Mouse (Mus musculus) gastrocnemius, postnatal 10 days (tissue): ENCODE data around the gene Vsig1. TPM values are rescaled to one million over a fixed set of nuclear protein-coding genes. Genes with fewer than 3 reads are reported as not detected.

Experiments
- DNase-seq: peaks from one replicate; pipeline ENCODE4 v3.0.0; 2021; ENCODE audit warnings: mixed read lengths
- long read RNA-seq, 2 experiments: library from polyadenylated mRNA; stranded (forward); transcript quantifications; one replicate each; pipeline ENCODE4 v2.0.0; 2021
- total RNA-seq, 2 experiments: library from RNA; stranded (reverse); gene quantifications; 2 replicates each; pipeline ENCODE4 v1.2.3; 2021

Vsig1 gene
- under 1 TPM in 1 of 2 experiments, not detected in 1; 0.09 TPM for total RNA-seq
- long read RNA-seq, experiment 1 = 0 reads
- long read RNA-seq, experiment 2 = 0 reads

DNA sequence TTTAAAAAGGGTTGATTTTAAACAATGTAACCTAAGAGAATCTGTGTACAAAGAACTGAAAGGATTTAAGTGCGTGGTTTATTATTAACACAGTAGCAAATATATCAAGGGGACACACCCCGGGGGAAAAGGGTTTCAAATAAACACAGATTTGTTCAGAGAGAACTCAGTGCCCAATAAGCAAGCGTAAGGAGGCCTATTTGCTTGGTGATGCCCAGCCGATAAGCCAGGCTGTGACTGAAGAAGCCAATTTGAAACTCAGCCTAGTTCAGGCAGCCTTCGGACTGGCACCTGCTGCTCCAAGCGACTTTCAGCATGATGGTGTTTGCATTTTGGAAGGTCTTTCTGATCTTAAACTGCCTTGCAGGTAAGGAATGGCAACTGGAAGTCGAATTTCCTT is at the start of gene Vsig1:
Vsig1 (plus strand) TSS at position 249 of the 400 bp plus-strand sequence.
- DNase-seq = no peak

DNA sequence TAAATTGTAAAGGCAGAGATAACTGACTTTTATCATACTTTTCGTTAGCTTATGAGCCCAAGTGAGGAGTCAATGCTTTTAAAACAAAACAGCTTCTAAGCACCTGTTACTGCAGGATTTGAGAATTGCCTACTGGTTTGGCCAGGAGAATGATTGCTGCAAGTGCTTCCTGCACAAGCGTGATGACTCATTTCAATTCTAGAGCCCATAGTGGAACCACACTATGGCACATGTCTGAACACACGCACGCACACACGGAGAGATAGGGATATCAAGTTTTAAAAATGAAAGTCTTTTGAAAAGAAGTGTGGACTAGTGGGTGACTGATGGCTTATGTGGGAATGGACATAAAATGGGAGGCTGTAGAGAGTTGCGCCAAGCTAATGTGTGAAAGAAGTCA is 44.6 kb upstream of the Vsig1 start:
- no peak for DNase-seq

DNA sequence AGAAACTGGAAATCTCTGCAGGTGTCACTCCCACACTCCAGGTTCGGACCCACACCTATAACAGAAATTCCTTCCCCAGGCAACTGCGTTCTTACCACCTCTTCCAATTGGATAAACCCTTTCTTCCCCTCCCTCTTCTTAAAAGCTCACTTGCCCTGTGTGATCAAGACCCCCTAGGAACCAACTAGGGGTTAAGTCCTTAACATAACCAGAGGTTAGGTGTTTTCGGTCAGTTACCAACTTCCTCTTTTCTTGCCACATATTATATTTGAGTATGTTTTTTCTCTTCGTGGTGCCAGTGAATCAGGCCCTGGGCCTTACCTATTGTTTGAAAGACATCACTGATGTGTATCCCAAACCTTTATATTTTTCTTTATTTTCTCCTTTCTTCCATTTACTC is 44.0 kb upstream of the Vsig1 start:
- DNase-seq = no peak

DNA sequence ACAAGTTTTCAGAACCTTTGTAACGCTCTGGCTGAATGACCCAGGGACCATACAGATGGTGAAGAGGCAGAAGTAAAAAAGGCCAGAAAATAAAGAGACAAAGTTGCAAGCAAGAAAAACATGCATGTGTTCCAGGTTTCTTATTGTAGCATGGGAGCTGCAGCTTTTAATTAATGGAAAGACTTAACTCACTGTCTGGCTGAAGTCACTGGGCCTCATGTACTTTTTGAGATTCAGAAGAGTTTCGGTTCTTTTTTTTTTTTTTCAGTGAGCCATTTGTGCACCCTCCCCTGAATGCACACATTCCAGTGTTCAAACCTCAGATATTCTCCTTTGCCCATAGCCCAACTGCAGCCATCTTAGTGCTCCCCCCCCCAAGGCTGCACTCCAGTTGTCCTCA is 20.2 kb upstream of the Vsig1 start:
- no peak for DNase-seq

DNA sequence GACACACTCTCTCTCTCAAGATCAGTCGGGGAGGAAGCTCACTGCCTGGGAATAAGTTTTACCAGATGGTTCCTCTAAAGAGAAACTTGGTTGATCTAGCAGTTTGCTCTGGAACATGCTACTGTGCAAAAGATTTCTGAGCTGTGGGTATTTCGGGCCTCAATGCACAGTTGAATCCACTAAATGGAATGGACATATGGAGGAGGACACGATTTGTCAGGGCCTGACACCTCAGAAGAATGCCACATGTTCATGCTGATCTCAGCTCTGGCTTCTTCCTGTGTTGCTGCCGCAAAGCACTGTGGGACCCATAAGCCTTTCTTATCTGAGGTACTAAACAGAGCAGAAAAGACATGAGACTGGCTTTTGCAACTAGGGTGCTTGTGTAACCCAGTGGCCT is 15.6 kb upstream of the Vsig1 start:
- no peak for DNase-seq

DNA sequence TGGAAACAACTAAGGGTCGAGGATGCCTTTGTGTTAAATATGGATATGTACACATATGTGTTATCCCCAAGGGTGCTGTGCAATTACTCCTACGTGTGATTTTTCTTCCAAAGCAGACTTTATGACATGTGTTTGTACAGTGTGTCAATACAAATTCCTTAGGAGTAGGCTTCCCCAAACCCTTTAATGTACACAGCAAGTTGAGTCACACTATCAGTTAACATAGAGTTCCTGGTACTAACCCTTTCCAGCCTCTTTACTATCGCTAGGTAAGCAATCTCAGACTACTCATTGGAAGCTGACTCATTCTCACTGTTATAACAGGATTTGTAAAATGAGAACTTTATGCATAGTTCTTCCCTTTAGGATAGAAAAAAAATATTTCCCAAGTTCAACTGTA is 3.9 kb upstream of the Vsig1 start:
- no peak for DNase-seq

DNA sequence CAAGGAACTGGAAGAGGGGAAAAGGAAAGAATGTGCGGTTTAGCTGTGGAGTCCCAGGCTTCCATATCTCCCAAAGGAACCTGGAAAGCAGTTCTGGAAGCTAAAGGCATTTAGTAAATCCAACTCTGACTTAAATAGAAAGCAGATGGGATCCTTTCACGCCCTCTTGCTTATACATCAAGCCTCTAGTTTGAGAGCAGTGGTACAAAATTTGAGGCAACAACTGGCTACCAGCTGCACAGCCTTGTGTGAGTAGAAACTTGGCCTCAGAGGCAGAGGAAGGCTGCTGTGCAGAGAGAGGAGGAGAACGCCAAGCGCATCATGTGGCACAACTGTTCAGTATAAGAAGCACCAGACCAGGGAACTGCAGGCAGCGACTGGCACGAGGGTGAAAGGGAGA is 13.9 kb downstream of the Vsig1 start:
- no peak for DNase-seq

DNA sequence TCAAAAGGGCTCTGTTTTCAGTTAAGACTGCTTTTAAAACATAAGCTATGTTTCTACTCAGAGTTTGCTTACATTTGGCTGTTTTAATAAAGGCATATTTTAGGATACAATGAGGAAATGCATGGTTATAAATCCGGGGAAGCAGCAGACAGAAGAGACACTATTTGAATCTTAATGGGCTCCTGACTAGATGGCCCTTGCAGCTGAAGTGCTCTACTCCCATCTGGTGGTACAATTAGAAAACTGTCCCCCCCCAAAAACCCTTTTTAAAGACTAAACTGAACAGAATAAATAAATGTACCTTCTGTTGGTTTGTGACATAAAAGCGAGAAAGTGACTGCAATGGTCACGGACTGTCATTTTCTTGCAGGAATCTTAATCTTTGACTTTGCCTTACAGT is 24.7 kb downstream of the Vsig1 start:
- no peak for DNase-seq

DNA sequence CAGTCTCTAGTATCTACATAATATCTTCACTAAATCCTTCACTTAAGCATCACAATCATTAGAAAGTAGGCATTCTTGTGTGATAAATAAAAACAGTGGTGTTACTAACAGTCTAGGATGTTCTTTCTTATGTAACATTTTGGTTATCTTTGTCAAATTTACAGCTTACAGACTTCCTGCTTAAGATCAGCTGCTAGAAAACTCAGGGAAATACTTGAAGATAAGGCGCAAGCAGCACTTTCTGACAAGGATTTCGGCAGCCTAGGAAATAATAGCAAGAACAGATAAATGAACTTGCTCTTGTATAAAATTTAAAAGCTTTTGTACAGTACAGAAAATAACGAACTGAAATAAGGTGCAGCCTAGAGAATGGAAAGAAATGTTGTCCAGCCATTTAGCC is 25.9 kb downstream of the Vsig1 start:
- DNase-seq = no peak

DNA sequence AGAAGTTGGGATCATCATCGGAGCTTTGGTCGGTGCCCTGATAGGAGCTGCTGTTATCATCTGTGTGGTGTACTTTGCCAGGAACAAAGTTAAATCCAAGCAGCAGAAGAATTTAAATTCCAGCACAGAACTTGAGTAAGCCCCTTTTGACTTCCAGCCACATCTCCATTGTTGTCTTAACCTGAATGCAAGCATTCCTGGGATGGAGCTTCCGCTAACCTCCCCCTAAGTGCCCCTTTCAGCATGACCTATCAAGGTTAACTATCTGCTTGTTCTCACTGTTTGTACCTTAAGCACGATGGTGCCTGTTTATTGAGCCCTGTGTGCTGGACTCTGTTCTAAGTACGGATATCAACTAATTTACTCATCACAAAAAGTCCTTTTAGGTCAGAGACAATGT is 28.9 kb downstream of the Vsig1 start:
- no peak for DNase-seq

DNA sequence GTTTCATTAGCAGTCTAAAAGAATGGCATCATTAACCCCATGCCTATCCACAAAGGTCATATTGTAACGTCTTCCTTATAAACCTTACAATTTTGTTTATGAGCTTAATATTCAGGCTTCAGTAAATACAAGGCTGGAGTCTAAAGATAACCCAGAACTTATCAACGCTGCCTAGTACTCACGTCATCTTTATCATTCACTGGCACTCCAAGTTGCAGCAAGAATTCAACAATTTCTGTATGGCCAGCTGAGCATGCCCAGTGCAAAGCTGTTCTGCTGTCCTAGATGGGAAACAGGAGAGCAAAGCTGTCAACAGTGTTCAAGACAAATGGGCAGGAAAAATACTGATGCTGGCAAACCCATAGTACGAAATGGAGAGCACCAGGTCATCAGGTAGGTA is 46.2 kb downstream of the Vsig1 start:
- no peak for DNase-seq

DNA sequence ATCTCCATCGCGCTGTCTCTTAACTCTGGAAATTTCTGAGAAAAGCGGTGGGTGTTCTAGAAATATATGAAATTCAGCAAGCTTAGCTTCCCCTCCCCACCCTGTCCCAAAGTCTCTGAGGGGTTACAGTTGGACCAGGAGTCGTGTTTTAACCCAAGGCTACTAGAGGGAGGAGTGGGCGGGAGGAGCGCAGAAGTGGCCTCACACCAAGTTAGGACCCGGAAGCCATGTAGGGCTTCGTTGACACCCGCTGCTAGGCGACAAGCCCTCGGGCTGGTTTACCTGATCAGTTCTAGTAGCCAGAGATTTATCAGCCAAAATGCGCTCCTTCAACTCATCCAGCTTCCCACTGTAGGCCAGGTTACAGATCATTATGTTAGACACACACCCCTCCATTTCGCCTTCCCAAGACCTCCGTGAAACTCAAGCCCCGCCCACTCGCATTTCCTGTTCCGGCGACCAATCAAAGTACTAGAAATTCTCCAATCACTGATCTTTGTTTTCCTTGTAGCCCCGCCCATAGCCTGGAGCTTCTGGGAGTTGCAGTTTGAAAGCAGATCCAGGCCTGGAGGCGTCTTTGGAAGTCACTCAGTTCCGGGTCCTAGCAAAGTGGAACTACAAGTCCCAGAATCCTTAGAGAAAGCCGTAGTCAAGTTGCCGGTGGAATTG is 49.0 kb downstream of the Vsig1 start, which contains the start of the genes Psmd10 and Atg4a:
Psmd10 (minus strand) TSS at position 457 of the 669 bp plus-strand sequence.
Atg4a (plus strand) TSS at position 636 of the 669 bp plus-strand sequence.
- DNase-seq = peak; percentile 80

DNA sequence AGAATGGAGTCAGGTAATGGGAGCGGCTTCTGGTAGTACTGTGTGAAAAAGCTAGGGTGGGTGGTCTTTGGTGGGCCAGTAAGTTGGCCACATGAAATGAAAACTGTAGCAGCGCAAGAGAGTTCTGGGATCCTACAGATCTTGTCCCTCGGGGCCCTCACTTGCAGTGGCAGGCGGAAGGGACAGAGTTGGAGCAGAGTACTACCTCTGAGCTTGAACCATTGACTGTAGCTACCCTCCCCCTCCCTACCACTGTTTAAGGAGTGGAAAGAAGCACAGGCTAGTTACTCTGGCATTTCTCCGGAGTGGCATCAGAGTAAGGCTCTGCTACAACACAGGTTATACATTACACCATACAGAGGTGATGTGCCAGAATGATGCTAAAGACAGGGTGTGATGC is 49.6 kb downstream of the Vsig1 start:
- DNase-seq = no peak

DNA sequence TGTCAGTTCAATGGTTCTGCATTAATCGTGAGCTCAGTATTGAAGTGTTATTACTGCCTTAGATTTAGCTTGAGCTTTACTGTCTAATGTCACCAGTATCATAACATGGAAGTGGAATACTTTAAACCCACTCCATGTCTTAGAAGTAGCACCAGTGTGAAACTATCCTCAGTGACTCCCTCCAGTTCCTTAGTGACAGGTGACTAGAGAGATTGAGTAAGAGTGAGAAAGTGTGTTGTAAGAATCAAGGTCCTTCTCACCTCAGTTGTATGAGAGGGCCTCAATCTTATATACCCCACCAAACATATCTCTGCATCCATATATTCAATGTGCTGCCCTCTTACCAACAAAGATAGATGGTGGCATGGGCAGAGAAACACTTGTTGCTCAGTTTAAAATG is 71.5 kb downstream of the Vsig1 start:
- no peak for DNase-seq

DNA sequence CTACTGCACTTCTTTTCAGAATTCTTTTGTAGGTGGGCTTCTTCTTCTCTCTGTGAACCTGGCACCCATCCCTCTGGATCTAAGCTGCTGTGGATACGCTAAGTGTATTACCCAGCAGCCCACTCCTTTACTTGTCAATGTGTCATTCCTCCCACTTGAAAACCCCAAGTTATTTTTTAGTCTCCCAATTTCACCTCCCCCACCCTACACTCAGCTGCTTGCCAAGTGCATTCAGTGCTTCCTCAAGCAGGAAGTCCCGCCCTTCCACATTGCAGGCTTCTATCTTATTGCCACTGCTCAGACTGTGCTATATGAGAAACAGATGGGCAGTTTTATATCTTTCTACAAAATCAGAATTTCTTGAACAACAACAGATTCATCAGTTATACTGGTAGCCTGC is 72.1 kb downstream of the Vsig1 start:
- no peak for DNase-seq

DNA sequence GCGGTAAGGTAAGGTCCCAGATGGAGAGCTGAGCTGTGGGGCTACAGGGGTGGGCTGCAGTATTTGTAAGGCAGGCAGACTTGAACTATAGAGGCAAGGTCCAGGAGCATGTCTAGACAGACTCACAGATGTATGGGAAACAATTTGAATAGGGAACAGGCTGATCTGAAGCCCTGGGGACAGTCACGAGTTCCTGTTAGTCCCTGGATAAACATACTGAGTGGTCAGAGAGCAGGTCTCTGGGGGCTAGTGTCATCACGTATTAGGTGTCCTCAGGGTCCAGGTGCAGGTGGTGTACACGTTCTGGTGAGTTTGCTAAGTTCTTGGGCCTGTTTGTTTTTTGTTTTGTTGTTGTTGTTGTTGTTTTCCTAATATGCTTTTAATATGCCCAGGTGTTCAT is 72.8 kb downstream of the Vsig1 start:
- no peak for DNase-seq

DNA sequence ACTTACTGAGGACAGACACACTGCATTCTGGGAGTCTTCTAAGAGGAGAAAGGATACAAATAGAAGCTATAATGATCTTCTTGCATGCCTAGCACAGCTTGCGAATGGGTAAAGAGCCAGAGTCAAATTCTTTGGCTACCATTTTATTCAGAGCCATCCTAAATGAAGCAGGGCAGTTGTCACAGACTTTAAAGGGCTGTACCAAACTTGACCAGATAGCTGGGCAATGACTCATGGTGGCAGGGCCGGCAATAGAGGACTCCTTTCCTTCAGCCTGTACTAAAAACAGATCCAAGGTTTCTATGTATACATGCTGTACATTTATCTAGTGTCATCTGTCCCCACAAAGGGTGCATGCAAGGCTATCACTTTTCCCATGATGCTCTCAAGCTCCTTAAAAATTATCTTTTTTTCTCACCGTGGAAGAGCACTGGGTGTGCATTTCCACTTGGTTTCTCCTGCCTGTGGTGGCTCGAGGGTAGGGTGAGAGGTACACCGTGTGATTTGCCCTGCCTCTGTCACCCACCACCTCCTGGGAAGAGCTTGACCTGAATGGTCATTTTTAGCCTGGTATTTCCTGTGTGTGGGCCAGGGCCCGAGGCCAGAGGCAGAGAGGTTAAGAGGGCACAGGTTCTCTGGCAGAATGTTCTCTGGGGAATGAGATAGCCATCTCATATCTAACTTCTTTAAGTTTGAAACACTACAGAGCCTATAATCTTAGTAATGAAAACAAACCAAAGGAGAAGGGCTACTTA is 76.0 kb downstream of the Vsig1 start:
- DNase-seq = no peak

DNA sequence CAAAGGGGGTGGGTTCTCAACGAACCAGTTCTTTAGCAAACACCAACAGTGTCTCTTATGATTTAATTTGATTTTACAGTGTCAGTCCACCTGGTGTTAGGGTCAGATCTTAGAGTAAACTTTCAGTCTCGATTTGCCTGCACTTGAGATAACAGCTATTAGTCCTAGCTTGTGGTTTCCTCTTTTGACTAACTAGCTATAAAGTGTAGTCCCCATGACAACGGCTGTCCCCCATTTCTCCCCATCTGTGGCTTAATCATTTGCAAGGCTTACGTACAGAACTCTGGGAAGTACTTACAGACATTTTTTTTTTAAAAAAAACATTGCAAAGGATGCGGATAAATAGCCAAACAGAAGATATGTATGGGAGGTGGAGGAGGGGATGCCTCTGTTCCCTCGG is 77.4 kb downstream of the Vsig1 start:
- DNase-seq = no peak

DNA sequence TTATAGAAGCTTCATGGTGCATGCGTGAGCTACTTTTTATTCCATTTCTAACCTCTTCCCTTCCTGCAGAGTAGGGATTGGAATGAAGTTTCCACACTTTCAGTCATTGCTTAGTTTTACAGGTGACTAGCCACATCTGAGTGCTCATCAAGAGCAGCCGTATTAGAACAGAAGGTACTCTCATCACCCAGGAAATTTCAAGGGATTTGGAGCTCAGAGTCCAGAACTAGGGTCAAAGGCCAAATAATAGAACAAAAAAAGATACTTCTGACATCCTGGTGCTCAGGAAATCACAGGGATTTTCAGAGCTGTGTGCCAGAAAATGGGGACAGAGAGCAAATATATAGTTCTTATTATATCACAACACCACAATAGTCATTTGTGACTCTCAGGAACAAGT is 77.8 kb downstream of the Vsig1 start:
- DNase-seq = no peak
